In the genomic region with DNA sequence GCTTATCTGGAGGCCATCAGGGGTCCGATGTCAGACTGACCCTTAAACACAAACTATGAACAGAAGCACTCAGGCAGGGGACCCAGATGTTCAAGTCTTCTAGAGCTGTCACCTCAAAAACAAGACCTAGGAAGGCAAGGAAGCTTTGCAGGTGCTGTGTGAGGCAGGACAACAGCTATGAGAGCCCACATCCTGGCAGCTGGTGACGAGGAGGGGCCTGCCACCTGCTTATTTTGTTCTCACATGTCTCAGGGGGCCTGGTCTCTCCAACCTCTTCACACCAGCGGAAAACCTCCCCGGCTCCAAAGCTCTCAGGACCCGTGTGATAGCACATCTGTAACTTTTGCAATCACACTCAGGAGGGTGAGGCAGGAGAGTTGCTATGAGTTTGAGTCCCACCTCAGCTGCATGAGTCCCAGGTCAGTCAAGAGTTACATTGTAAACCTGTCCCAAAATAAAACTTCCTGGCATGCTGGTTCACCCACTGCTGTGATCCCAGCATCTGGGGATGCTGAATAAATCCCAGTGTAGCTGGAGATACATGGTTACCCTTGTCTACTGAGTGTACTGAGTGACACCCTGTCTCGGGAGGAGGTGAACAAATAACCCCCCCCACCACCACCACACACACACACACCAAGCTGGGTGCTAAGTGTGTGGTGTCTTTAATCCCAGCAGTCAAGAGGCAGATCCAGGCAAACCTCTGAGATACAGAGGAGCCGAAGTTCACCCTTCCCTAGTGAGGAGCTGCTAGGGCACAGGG, we compare ENCODE assay signal across 14 mouse cellular contexts. TPM values are rescaled to one million over a fixed set of nuclear protein-coding genes. Genes with fewer than 3 reads are reported as not detected.
DNase-seq lines count a peak whose midpoint lies in the region; ATAC-seq and TF ChIP-seq lines count a peak whose summit lies in the region.
"Had no signal": no experiment of that assay in that cellular context is flagged by ENCODE, and none has a peak within 500 bp of the region (broad histone marks: within the 10 kb centered on the region; RNA-seq: fewer than 3 reads in every experiment).

No protein-coding gene starts in this region.

- no peak overlapping the region; the same call in 1 of the 2 replicates for H3K9ac ChIP-seq in heart, embryonic 15.5 days
- H3K9ac ChIP-seq in heart, embryonic 11.5 days (ENCODE audit: low read depth, low read length), result no peak overlapping the region
- H3K9ac ChIP-seq: heart, embryonic 13.5 days; lung, embryonic 15.5 days; midbrain, embryonic 13.5 days had no signal

- DNase-seq in CD4-positive, CD25-positive, alpha-beta regulatory T cell, adult 2 months (ENCODE audit: low read depth, low spot score), result peak; percentile 89
- DNase-seq in thymus, adult 2 months, result peak; percentile 90
- DNase-seq in frontal cortex, postnatal 36 days (ENCODE audit: low spot score in 2 of 2), result no peak
- DNase-seq in urinary bladder, postnatal 4 days (ENCODE audit: low spot score in 2 of 2), result no peak
- DNase-seq in layer of hippocampus, adult 8-10 months (ENCODE audit: low spot score in 2 of 2), result no peak
- DNase-seq: cerebellum, postnatal 10 days; kidney, postnatal 4 days had no signal

- no peak overlapping the region for H3ac ChIP-seq in myocyte (ENCODE audit: control insufficient read depth, insufficient read length)

- H3K27me3 ChIP-seq in heart, embryonic 15.5 days, result peaks cover 44% of the 10 kb centered on the region
- H3K27me3 ChIP-seq in heart, embryonic 11.5 days (ENCODE audit: control insufficient read depth, insufficient read depth, low read length), result peaks cover 54% of the 10 kb centered on the region
- H3K27me3 ChIP-seq in myocyte (ENCODE audit: control insufficient read depth, insufficient read depth, insufficient read length), result no peaks in the 10 kb centered on the region
- no peaks in the 10 kb centered on the region for H3K27me3 ChIP-seq in thymus, adult 2 months (ENCODE audit: control insufficient read depth, insufficient read depth, low read length)

- no peaks in the 10 kb centered on the region for H3K79me2 ChIP-seq in myocyte (ENCODE audit: control insufficient read depth, insufficient read depth)

- peak overlapping the region; percentile 20; the same call in 1 of the 2 replicates for H3K27ac ChIP-seq in heart, embryonic 15.5 days
- no peak overlapping the region for H3K27ac ChIP-seq in heart, embryonic 11.5 days (ENCODE audit: low read depth, low read length)
- H3K27ac ChIP-seq in thymus, adult 2 months (ENCODE audit: control insufficient read depth, insufficient read depth, low read length), result peak overlapping the region; percentile 99
- H3K27ac ChIP-seq: heart, embryonic 13.5 days; lung, embryonic 15.5 days; midbrain, embryonic 13.5 days had no signal

- no peak for TF ChIP-seq CTCF in thymus, adult 2 months (IDR thresholded peaks at IDR 0.05; ENCODE audit: borderline replicate concordance, control insufficient read depth, extremely low read depth, insufficient read depth, low read length, poor library complexity)

- peaks cover 35% of the 10 kb centered on the region for H3K4me1 ChIP-seq in heart, embryonic 15.5 days (replicated peaks)
- peaks cover 13% of the 10 kb centered on the region for H3K4me1 ChIP-seq in heart, embryonic 11.5 days (ENCODE audit: control insufficient read depth, insufficient read depth, low read length)
- H3K4me1 ChIP-seq in thymus, adult 2 months (replicated peaks; ENCODE audit: control insufficient read depth, insufficient read depth, low read length), result peaks cover 67% of the 10 kb centered on the region

- TF ChIP-seq POLR2A in myocyte (IDR thresholded peaks at IDR 0.05; ENCODE audit: insufficient read length, low read depth), result no peak
- peak; percentile 67; the same call in 1 of the 2 replicates for TF ChIP-seq POLR2A in thymus, adult 2 months (IDR thresholded peaks at IDR 0.05; ENCODE audit: control insufficient read depth, extremely low read depth, insufficient read depth, low read length, poor library complexity)

- no peak overlapping the region for H3K4me2 ChIP-seq in heart, embryonic 15.5 days
- no peak overlapping the region for H3K4me2 ChIP-seq in heart, embryonic 11.5 days
- no peak overlapping the region for H3K4me2 ChIP-seq in myocyte (ENCODE audit: low read depth)
- H3K4me2 ChIP-seq: heart, embryonic 13.5 days; lung, embryonic 15.5 days; midbrain, embryonic 13.5 days had no signal

- 22% methylated on average over 7 of the region's 7 CpGs for WGBS in heart, embryonic 15.5 days
- WGBS in heart, embryonic 11.5 days (ENCODE audit: insufficient replicate concordance), result 27% methylated on average over 7 of the region's 7 CpGs
- 6% methylated on average over 7 of the region's 7 CpGs for WGBS in thymus, adult 2 months

- no peak for ATAC-seq in heart, embryonic 15.5 days (replicated peaks; ENCODE audit: insufficient number of reproducible peaks, insufficient read depth, low FRiP score, low read depth)
- no peak for ATAC-seq in heart, embryonic 11.5 days (replicated peaks; ENCODE audit: insufficient number of reproducible peaks, low FRiP score, low TSS enrichment)
- ATAC-seq: intestine, embryonic 16.5 days; midbrain, embryonic 13.5 days had no signal

- no peaks in the 10 kb centered on the region; the same call in 1 of the 2 replicates for H3K36me3 ChIP-seq in heart, embryonic 15.5 days
- H3K36me3 ChIP-seq in heart, embryonic 11.5 days (ENCODE audit: control insufficient read depth, insufficient read depth, low read length), result peaks cover 4% of the 10 kb centered on the region; the same call in 1 of the 2 replicates
- no peaks in the 10 kb centered on the region for H3K36me3 ChIP-seq in myocyte (ENCODE audit: control insufficient read depth, insufficient read depth)
- H3K36me3 ChIP-seq in thymus, adult 2 months (ENCODE audit: control insufficient read depth, insufficient read depth, low read length), result no peaks in the 10 kb centered on the region
- H3K36me3 ChIP-seq: lung, embryonic 15.5 days had no signal

- no peaks in the 10 kb centered on the region for H3K9me3 ChIP-seq in heart, embryonic 15.5 days (replicated peaks)
- no peaks in the 10 kb centered on the region for H3K9me3 ChIP-seq in heart, embryonic 11.5 days (replicated peaks; ENCODE audit: control insufficient read depth, low read length)
- H3K9me3 ChIP-seq: heart, embryonic 13.5 days; lung, embryonic 15.5 days; midbrain, embryonic 13.5 days had no signal

- H3K4me3 ChIP-seq in heart, embryonic 15.5 days, result no peak overlapping the region
- no peak overlapping the region for H3K4me3 ChIP-seq in heart, embryonic 11.5 days (ENCODE audit: low read depth, low read length)
- no peak overlapping the region for H3K4me3 ChIP-seq in myocyte
- no peak overlapping the region; the same call in 1 of the 2 replicates for H3K4me3 ChIP-seq in thymus, adult 2 months (ENCODE audit: control insufficient read depth, insufficient read depth, low read length)
- H3K4me3 ChIP-seq: heart, embryonic 13.5 days; lung, embryonic 15.5 days; midbrain, embryonic 13.5 days had no signal

TF ChIP-seq in myocyte, 11 proteins besides CTCF, POLR2A, EP300 and RAD21:
- TF ChIP-seq TCF3 (IDR thresholded peaks at IDR 0.05; ENCODE audit: insufficient read length, low read depth) (no peak), CEBPB (IDR thresholded peaks at IDR 0.05; ENCODE audit: insufficient read depth, poor library complexity, severe bottlenecking) (no peak), TCF12 (IDR thresholded peaks at IDR 0.05; ENCODE audit: insufficient read depth, poor library complexity, severe bottlenecking) (no peak), POLR2AphosphoS2 (IDR thresholded peaks at IDR 0.05; ENCODE audit: insufficient read length, low read depth) (peak; percentile 78), MYOD1 (IDR thresholded peaks at IDR 0.05; ENCODE audit: control insufficient read depth in 1 of 3, insufficient read length in 2 of 3, low read depth in 2 of 3) (peak in 2 of 3 experiments; percentile 20 to 60), USF1 (IDR thresholded peaks at IDR 0.05; ENCODE audit: low read depth) (no peak), MYOG (IDR thresholded peaks at IDR 0.05; ENCODE audit: control insufficient read depth in 1 of 3, insufficient read depth in 1 of 3, insufficient read length in 2 of 3, low read depth in 2 of 3) (peak in 1 of 3 experiments; percentile 77)

RNA-seq across cellular contexts. Expression of gene Arl5c, which starts 4.6 kb away (rescaled TPM):
- polyA plus RNA-seq in heart, embryonic 15.5 days (2015; fragmentation: Nextera tagmentation; extraction: Ambion mirVana), result 3.8 and 6.9 TPM in 2 replicates
- polyA plus RNA-seq in heart, embryonic 11.5 days (2014; fragmentation: Nextera tagmentation; extraction: Ambion mirVana), result 7.2 and 8.0 TPM in 2 replicates
- polyA plus RNA-seq in myocyte (2012; fragmentation: generic; extraction: Trizol), result 2.1 TPM
- 181 and 217 TPM in 2 replicates for polyA plus RNA-seq in thymus, adult 2 months (2012; rRNA removed)
- total RNA-seq in layer of hippocampus, adult 8-10 months (2022), result 1 to 10 TPM in 3 of 4 experiments, under 1 TPM in 1; 0.59 to 1.5 (median 1.3) TPM

RNA-seq across cellular contexts. Expression of gene Plxdc1, which starts 14.3 kb away (rescaled TPM):
- 0.88 and 2.2 TPM in 2 replicates for polyA plus RNA-seq in heart, embryonic 15.5 days (2015; fragmentation: Nextera tagmentation; extraction: Ambion mirVana)
- polyA plus RNA-seq in heart, embryonic 11.5 days (2014; fragmentation: Nextera tagmentation; extraction: Ambion mirVana), result 0.14 TPM in 1 of 2 replicates, not detected in the other
- polyA plus RNA-seq in myocyte (2012; fragmentation: generic; extraction: Trizol), result 2.7 TPM
- polyA plus RNA-seq in thymus, adult 2 months (2012; rRNA removed), result 77.5 and 94.1 TPM in 2 replicates
- total RNA-seq in layer of hippocampus, adult 8-10 months (2022), result 10 to 100 TPM; 18.0 to 21.1 (median 19.8) TPM

RNA-seq across cellular contexts. Expression of gene Cacnb1, which starts 22.3 kb away (rescaled TPM):
- polyA plus RNA-seq in heart, embryonic 15.5 days (2015; fragmentation: Nextera tagmentation; extraction: Ambion mirVana), result 5.8 and 8.5 TPM in 2 replicates
- 5.0 and 6.1 TPM in 2 replicates for polyA plus RNA-seq in heart, embryonic 11.5 days (2014; fragmentation: Nextera tagmentation; extraction: Ambion mirVana)
- polyA plus RNA-seq in myocyte (2012; fragmentation: generic; extraction: Trizol), result 163 TPM
- 27.1 and 32.9 TPM in 2 replicates for polyA plus RNA-seq in thymus, adult 2 months (2012; rRNA removed)
- total RNA-seq in layer of hippocampus, adult 8-10 months (2022), result 100 to 1,000 TPM; 123 to 145 (median 134) TPM

RNA-seq across cellular contexts. Expression of gene Rpl19, which starts 26.0 kb away (rescaled TPM):
- 601 and 668 TPM in 2 replicates for polyA plus RNA-seq in heart, embryonic 15.5 days (2015; fragmentation: Nextera tagmentation; extraction: Ambion mirVana)
- polyA plus RNA-seq in heart, embryonic 11.5 days (2014; fragmentation: Nextera tagmentation; extraction: Ambion mirVana), result 855 and 888 TPM in 2 replicates
- 2,972 TPM for polyA plus RNA-seq in myocyte (2012; fragmentation: generic; extraction: Trizol)
- polyA plus RNA-seq in thymus, adult 2 months (2012; rRNA removed), result 1,012 and 1,033 TPM in 2 replicates
- 100 to 1,000 TPM; 520 to 711 (median 600) TPM for total RNA-seq in layer of hippocampus, adult 8-10 months (2022)

RNA-seq across cellular contexts. Expression of gene Stac2, which starts 52.7 kb away (rescaled TPM):
- 0.78 and 1.0 TPM in 2 replicates for polyA plus RNA-seq in heart, embryonic 15.5 days (2015; fragmentation: Nextera tagmentation; extraction: Ambion mirVana)
- 0.26 and 0.27 TPM in 2 replicates for polyA plus RNA-seq in heart, embryonic 11.5 days (2014; fragmentation: Nextera tagmentation; extraction: Ambion mirVana)
- 41.7 TPM for polyA plus RNA-seq in myocyte (2012; fragmentation: generic; extraction: Trizol)
- polyA plus RNA-seq in thymus, adult 2 months (2012; rRNA removed), result 0.50 and 0.55 TPM in 2 replicates
- 10 to 100 TPM; 47.7 to 56.4 (median 52.4) TPM for total RNA-seq in layer of hippocampus, adult 8-10 months (2022)

Comparison
In these comparisons a context has a peak if more than half of its experiments do, and no peak if none do; other contexts are left out.
1. DNase-seq: peak in CD4-positive, CD25-positive, alpha-beta regulatory T cell, adult 2 months (single experiment) and thymus, adult 2 months (single experiment); none in frontal cortex, postnatal 36 days (0 of 2), urinary bladder, postnatal 4 days (0 of 2) and layer of hippocampus, adult 8-10 months (0 of 2).
2. RNA of gene Arl5c, which starts 4.6 kb away (polyA plus RNA-seq): 181 to 217 TPM in thymus, adult 2 months; 7.2 to 8.0 TPM in heart, embryonic 11.5 days, 3.8 to 6.9 TPM in heart, embryonic 15.5 days and 2.1 TPM in myocyte (single experiment); every median in the first group is over 10 times any median in the second.
3. RNA of gene Plxdc1, which starts 14.3 kb away (polyA plus RNA-seq): 77.5 to 94.1 TPM in thymus, adult 2 months; 2.7 TPM in myocyte (single experiment), 0.88 to 2.2 TPM in heart, embryonic 15.5 days and 0.14 TPM in heart, embryonic 11.5 days; every median in the first group is over 10 times any median in the second.